Mouse (Mus musculus): ENCODE measurements at regions not wholly inside any gene's neighbourhood (a gene's known extent, or its start where the extent isn't known, plus 50 kb on each side); places are given as distances from the start of the nearest gene placed in this dataset.

DNA sequence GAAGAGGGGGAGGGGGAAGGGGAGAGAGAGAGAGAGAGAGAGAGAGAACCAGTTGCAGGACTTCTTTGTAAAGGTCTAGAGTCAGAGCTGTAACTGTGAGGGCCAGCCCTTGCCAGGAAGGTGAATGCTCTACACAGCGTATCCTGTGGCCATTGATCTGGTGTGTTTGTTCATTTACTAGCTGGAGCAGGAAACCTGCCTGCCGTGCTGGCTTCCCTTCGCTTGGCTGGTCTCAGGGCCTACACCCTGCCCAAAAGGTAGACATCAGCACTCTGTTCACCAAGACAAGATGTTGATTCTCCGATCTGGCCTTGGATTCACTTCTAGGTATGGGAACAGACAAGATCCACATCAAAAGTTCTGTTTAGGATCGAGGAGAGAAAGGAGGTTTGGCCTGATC lies 87.5 kb upstream of the Haao start:
- no peak for DNase-seq (ENCODE audit: low read depth, low spot score)

DNA sequence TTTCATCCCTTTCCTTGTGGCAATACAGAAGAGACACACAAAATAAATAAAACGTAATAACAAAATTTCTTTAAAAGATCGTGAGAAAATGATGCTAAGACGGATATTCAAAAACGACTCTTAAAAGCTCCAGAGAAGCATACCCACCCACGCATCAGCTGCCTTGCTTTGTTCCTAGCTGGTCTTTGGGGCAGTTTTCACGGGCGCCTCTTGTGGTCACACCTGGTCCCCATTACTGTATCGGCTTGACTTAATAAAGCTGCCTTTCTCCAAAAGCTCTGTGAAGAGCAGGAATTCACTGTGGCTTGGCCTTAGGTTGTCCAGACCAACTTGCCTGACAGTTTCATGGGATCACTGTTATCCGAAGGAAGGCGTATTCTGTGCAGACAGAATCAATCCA lies 86.0 kb upstream of the Haao start:
- no peak for DNase-seq (ENCODE audit: low read depth, low spot score)

DNA sequence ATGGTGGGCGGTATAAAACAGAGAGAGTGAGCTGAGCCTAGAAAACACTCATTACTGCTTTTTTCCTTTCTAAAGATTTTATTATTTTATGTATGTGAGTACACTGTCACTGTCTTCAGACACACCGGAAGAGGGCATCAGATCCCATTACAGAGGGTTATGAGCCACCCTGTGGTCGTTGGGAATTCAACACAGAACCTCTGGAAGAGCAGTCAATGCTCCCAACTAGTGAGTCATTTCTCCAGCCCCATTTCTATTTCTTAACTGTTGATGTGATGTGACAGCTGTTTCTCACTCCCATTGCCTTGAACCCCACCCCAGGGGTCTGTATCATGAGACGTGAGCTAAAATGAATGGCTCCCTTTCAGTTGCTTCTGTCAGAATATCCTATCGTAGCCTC lies 82.6 kb upstream of the Haao start:
- DNase-seq (ENCODE audit: low read depth, low spot score): no peak

DNA sequence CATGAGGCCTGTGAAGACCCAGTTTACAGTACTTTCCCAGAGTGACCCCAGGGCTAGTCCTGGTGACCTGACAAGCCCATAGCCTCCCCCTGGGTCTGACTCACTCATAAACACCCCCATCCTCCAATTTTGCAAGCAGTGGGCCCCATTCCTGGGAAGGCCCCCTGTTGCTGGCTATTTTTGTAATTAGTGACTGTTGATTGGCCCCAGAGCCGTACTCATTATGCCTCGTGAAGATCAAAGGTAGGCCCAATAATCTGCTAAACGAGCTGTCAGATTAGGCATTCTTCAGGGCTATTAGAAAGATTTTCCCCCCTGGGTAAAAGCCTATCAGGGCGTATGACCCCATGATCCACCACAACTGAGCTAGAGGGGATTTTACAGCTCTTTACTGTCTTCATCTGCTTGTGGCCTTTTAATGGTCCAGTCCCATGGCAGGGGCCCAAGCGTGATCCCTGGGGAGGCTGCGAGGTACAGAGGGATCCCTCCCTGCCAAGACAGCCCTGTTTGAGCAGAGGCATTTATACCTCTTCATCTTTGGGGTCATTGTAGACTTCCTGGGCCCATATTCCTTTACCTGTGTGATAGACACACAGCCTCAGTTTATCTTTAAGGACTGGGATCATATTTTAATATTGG lies 80.1 kb upstream of the Haao start:
- no peak for DNase-seq (ENCODE audit: low read depth, low spot score)

DNA sequence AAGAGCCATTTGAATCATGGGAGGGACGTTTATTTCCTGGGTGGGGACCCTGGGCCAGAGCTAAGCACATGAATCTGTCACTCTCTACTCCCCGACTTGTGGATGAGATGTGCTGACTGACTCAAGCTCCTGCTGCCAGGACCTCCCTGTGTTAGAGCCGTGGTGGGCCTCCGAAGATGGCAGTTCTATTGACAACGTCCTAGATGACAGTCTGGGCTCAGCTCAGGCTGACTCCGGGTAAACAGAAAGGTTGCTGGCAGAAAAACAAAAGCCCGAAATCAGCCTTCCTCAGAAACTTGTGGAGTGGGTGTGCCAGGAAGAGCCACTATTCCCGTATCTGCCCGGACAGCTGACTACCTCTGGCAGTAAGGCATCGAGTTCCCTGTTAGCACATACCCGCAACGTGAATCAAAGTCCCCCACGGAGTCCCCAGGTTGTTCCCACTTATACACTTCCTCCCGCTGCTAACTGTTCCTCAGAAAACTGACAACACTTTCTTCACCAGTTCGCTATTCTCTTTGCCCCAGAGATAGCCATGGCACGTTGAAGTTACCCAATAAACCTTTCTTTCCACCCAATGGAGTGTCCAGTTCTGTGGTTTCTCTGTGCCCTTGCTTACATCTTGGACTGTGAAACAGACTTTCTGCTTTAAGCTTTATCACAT lies 76.6 kb upstream of the Haao start:
- DNase-seq (ENCODE audit: low read depth, low spot score): no peak

DNA sequence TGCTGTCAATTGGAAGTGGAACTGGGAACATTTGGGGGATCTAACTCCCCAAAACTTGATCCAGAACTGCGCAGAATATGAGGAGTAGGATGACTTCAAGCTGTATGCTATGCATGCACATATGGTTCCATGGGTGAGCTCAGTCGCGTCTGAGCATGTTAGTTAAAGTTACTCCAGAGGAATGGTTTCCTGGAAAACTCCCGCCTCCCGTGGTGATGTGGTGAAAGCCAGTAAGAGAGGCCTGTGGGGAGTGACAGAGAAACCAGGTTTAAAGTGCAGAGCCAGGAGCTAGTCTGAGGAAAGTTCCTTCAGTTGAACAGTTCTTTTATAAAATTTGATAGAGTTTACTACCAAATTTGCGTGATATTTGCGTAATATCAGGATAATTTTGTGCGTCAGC lies 73.1 kb upstream of the Haao start:
- DNase-seq (ENCODE audit: low read depth, low spot score): no peak

DNA sequence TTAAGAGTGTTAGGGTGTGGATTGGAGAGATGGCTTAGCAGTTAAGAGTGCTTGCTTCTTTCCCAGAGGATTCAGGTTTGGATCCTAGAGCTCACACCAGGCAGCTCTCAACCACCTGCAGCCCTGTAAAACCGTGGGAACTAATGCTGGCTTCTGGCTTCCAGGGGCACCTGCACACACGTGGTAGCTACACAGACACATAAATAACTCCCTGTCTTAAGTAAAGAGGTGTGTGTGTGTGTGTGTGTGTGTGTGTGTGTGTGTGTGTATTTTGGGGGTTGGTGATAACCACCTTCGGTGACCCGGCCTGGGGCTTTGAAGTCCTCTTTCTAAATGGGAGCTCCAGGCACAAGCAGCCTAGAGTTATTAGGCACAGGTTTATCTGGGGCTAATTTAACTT lies 72.5 kb upstream of the Haao start:
- no peak for DNase-seq (ENCODE audit: low read depth, low spot score)

DNA sequence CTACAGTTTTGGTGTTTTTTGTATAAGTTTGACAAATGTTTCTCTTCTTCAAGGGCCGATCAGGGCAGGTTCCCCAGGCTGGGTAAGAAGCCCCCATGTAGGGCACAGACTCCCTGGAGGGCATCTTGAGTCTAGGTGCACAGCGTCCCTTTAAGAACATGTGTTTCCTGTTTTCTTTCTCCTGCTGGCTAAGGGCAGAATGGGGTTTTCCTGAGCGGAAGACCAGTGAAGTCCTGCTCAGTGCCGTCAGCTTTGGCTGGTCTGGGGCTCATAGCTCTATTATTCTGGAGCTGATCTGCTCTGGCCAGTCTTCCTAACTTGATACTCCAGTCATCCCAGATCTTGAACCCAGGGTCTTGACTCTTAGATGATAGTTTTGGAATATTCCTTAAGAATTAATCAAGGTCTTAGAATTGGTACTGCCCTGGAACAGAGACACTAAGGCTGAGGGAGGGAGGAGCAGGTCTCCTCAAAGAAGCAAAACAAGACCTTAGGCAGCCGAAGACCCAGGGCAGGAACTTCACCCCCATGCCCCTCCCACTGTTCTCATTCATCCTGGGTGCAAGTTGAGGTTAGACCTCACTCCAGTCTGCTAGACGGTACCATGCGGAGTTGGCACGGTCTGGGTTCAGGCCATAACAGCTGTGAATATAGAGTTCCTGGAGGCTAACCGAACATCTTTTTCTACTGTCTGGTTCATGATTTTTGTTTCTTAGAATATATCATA lies 70.8 kb upstream of the Haao start:
- DNase-seq (ENCODE audit: low read depth, low spot score): no peak

DNA sequence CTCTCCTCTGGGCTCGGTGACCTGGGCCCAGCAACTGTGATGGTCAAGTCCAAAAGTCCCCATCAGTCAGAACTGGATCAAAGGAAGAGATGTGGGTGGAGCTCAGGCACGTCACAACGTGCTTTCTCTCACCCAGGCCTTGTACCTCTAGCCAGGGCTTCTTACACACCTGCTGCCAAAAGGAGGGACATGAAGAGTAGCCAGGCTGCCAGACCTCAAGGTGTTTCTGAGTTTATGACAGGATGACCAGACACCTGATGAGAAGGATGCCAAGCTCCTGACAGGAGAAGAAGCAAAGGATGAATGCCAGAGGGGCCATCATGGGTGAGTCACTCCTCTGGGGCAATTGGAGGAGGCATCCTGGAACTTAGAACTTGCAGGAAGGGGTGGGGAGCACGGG lies 70.0 kb upstream of the Haao start:
- no peak for DNase-seq (ENCODE audit: low read depth, low spot score)

DNA sequence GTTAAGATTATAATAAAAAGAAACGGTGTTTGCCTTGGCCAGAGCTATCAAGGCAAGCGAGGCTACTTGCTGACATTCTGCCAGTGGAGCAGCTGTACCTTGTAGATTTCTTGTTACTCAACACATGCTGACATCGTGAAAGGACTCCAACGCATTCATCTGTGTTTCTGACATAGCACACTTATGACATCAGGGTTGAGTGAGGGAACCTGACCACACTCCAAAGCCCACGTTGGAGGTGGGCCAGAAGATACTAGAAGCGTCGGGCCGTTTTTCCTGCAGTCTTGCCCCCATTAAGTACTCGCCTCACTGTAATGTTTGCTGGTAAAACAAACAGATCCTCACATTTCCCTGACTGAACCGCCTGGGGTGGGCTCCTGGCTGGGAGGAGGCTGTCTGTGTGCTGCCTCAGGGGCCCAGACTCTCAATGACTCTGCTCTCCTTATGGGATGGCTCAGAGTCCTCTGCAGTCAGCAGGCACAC lies 69.0 kb upstream of the Haao start:
- DNase-seq (ENCODE audit: low read depth, low spot score): no peak

DNA sequence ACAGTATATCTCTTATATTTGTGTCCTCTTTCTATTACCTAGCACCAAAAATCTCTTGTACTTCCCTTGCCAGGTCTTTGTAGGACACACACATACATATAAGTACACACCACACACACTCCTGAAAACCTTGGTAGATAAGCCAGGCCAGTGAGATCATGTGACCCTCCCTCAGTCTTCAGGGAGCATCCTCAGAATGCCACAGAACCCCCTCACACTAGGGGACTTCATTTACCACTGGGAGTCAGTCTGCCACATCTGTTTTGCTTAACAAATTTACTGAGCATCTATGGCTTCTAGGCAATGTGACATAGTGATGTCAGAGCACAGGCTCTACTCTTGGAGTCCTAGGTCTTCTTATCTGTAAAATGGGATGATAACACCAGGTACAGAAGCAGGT lies 67.3 kb upstream of the Haao start:
- no peak for DNase-seq (ENCODE audit: low read depth, low spot score)

DNA sequence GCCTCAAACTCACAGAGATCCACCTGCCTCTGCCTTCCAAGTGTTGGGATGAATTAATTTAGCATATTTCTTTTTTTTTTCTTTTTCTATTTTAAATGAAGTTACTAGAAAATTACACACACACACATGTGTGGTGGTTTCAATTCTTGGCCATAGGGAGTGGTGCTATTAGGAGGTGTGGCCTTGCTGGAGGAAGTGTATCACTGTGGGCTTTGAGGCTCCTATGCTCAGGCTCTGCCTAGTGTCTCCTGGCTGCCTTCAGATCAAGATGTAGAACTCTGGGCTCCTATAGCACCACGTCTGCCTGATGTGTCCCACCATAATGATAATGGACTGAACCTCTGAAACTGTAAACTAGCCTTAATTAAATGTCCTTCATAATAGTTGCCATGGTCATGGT lies 66.8 kb upstream of the Haao start:
- DNase-seq (ENCODE audit: low read depth, low spot score): no peak

DNA sequence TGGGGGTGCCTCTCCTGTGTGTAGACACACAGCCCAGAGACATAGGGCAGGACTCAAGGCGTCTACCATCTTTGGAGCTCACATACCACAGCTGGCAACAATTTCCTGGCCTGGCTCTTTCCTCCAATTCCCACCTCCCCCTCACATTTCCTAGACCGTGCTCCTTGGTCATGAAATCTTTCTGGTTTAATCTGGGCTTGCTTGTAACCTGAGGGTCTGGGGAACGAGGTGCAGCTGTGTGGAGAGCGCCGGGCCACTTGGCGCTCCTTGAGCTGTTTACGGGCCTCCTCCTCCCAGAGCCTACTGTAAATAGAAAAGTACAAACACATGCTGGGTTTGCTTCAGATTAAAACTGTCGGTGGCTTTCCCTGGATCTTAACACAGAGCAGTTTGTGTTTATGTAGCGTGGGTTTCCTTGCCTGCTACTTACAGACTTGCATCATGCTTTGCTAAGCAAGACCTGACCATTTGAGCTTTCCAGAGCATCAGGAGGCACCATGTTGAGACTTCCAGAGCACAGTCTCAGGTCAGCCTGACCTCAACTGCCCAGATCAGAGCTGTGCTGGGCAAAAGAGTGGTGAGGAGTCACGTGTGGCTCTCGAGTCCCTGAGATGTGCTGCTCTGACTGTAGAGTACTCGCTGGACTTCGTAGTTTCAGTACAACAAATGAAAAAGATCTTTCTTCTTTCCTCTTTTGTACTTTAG lies 66.1 kb upstream of the Haao start:
- no peak for DNase-seq (ENCODE audit: low read depth, low spot score)

DNA sequence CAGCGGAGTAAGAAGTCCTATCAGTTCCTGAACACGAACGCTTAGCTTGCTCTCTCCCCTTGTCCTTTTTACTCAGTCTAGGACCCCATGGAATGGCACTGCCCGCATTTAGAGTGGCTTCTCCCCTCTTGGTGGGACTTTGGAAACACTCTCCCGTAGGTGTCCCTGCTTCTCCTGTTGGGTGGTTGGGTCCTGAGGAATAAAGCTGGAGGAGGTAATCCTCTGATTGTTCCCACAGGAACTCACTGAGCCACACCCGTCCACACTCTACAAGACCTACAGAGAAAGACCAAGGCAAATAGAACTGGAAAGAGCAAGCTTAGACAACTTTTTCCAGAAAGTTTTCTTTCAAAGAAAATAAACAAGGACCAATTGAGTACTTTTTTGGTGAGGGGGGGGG lies 64.7 kb upstream of the Haao start:
- peak; percentile 17 for DNase-seq (ENCODE audit: low read depth, low spot score)

DNA sequence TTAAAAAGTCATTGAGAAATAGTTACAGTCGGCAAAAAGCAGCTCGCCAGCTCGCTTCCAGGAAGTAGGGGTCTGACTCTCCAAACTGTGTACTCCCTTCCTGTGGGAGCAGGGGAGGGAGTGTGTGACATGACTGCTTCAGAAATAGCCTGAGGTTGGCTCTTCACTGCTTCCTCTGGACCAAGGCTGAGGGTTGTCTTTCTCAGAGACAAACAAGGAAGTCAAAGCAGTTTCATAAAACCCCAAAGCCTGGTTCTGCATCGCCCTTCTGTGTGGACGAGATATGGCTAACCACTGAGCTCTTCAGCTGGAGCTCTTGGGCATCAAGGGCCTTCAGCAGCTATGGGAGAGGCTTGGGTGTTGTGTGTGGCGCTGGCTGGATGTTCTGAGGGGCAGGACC lies 61.0 kb upstream of the Haao start:
- DNase-seq (ENCODE audit: low read depth, low spot score): no peak

DNA sequence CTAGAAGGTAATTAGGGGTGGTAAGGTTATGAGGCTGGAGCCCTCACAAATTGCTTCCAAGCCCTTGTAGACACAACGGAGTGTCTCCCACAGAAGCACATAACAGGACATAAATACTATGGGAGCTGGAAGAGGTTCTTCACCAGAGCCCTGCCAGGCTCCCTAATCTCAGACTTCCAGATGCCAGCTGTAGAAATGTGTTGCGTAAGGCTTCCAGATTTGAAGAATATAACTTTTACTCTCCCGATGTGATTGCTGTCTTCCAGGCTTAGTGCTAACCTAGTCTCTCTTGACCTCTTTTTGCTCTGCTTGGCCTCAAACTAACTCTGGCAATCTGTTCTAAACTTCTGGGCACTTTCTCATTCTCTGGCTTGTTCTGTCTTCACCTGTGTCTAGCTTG lies 59.8 kb upstream of the Haao start:
- DNase-seq (ENCODE audit: low read depth, low spot score): no peak

DNA sequence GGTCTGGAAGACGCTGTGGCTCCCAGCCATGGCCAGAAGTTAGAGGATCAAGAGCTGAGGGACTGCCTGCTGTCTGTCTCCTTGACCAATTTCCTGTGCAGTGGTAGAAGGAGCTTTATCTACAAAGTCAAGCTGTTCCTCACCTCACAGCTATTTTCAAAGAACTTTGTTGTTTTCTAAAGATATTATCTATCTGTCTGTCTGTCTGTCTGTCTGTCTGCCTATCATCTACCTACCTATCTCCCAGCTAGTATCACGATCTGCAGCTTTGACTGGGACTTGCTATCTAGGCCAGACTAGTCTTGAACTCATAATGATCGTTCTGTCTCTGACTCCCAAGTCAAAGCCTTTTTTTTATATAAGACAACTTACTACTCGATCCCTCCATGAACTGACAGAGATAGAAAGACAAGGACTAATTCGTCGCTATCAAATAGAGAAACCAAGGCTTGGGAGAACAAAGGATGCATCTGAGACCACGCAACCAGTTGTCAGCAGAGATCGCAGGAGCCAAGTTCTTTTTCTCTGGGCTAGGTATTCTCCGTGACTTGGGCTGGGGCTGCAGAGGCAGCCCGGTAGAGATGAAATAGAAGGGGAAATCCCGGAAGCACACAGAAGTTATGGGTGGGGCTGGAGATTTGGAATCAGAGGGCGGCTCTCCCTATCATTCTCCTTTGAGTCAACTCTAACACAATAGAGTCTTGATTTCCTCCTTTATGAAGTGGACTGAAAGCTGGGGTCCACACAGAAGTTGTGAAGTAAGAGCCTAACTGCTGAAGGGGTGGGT lies 59.2 kb upstream of the Haao start:
- DNase-seq (ENCODE audit: low read depth, low spot score): no peak

DNA sequence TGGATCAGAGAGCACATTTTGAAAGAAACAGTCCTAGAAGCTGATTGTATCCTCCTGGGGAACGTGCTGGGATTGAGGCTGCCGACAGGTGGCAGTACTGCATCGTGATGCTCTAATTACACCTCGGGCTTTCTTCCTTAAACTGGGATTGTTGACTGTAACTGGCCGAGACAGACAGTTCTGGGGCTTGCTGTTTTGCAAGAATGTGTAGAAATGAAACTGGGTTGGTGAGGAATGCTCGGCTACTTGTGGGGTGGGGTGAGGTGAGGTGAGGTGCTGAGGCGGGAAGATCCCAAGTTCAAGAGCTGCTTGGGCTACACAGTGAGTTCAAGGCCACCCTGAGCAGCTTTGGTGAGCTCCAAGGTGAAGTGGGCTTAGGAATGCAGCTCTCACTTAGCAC lies 55.7 kb upstream of the Haao start:
- DNase-seq (ENCODE audit: low read depth, low spot score): peak; percentile 79

DNA sequence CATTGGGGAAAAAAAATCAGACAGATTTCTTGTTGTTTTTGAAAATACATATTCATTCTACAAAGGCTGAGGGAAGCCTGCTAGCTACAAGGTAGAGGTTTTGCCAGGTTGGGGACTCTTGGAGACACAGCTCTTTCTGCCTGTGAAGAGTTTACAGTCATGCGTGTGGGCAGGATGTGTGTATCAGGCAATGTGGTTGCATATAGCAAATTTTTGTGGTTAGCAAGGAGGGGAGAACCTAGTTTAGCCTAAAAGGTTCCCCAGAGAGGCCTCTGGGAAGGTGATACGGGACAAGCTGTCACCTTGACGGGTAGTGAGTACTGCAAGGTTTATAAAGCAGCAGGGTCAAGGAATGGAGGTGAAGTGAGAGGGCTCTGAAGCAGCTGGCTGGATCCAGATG lies 54.8 kb upstream of the Haao start:
- no peak for DNase-seq (ENCODE audit: low read depth, low spot score)

DNA sequence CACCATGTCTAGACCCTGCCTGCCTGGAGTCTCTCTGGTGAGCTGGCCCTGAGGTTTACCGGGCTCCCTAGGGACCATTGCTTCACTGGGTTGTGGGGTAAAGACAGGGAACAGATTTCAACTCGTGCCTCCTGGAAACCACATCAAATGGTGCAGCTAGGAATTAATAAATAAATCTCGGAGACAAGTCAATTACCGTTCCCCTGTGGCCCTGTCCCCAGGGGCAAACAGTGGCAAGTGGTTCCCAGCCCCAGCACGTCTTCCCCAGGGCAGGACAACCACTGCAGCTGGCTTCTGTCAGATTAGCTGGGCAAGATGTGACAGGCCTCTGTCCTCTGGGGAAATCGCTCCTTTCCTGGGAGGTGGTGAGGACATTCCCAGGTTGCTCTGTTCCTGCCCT lies 54.3 kb upstream of the Haao start:
- DNase-seq (ENCODE audit: low read depth, low spot score): no peak

DNA sequence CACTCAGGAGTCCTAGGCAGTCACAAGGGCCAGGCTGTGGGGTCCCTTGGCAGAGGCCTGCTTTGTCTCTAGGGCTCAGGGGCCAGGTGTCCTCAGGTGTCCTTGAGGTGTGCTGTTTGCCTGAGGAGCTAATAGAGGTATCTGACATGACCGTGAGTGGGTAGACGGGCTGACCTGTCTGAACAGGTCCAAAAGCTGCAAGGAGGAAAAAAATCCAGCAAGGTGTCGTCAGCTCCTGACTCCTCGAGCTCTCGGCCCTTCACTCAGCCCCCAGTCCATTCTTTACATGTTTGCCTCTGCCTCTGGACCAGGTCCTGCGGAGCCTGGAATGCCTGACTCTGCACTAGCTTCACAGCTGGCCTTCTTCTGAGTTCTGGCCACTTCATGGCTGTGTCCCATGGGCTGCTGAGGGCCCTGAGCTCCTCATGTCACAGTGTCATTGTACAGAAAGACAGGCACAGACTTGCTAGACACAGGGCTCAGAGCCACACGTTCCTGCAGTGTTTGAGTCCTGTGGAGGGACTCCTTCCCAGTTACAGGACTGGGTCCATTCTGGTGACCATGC lies 51.9 kb upstream of the Haao start:
- no peak for DNase-seq (ENCODE audit: low read depth, low spot score)
